Mouse (Mus musculus): ENCODE measurements around the gene Cbr4.

The Cbr4 gene

DNA sequence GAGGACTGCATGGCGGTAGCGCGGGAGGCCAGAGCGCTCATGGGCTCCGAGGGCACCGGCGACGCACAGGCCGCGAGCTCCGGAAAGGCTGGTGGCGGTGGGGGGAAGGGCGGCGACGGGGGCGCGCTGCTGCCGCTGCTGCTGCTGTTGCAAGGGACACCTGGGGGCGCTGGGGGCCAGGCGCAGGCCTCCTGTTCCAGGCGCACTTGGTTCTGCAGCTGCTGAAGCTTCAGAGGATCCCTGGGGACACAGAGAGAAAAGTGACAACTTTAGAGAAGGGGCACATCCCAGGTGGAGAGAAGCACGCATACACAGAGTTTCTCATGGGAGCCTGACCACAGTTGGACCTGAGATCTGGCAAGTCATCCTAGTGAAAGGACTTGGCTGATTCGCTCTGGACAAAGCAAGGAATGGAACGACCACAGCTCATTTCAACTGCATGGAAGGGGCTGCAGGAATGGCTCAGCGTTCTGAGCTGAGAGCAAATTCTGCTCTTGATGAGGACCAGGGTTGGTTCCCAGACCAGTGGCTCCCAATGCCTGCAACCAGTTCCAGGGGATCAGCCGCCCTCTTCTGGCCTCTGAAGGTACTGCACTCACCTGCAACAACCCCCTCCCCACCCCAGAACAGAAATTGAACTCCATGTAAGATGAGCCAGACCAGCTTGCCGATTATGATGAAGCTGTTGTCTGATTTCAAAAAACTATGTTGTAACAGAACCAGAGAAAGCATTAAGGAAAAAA lies 62.6 kb downstream of the Cbr4 start:
- no peak for DNase-seq (ENCODE audit: low spot score)

DNA sequence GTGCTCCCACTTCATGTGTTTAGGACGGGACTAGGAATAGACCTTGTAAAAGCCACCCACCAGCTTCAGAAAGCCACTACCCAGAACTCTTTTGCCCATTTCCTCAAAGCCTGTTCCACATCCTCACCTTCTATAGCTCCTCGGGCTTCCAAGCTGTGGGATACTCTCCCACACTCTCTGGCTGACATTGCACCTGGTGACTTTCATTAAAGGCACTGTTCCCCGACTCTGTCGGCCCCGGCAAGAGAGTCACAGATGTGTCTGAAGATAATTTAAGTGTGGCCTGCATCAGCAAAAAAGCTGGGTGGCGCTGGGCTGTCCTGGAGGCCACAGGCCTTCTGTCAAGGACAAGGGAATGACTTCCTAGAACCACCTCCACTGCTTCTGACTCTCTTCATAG lies 64.7 kb downstream of the Cbr4 start:
- no peak for DNase-seq (ENCODE audit: low spot score)

DNA sequence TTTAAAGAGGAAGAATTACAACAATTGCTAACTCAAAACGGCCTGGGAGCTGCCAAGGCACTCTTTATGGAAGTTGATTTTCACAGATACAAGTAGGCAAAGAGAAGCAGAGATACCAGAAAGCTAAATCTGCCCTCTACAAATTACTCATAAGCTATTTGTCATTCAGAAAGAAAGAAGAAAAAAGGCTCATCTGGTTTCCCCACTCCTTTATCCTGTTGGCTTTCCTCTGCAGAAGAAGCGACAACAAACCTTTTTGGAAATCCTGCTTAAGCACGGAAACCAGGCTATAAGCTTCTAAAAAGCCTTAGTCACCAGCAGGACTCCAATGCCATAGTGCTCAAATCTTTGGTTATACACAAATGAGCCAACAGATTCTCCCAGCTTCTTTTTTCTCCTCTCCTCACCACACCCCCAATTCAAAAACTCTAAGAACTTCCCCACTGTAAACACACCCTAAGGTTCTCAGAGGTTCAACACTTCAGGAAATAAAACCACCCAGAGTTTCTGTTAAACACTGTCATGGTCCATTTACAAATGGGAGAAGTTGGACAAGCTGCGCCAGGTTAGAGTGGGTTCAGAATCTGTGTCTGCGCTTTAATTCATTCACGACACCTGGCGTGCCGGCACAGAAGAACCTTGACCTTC lies 65.3 kb downstream of the Cbr4 start:
- DNase-seq (ENCODE audit: low spot score) = no peak

DNA sequence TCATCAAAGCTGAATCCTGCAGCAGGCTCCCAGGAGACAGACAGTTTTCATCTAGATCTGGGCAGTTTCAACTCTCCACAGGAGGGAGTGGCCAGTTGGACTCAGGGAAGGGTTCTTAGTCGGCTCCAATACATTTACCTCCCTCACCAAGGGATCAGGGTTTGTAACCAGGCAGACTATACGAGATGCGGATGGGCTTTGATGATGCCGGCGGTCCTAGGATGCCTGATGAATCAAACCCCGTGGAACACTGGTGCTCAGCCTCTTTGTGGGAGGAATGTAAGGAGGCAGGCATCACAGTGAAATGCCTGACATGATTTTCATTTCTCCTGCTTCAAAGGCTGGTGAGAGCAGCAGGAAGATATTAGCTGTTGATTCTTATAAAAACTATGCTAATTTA lies 67.8 kb downstream of the Cbr4 start:
- DNase-seq (ENCODE audit: low spot score) = no peak

DNA sequence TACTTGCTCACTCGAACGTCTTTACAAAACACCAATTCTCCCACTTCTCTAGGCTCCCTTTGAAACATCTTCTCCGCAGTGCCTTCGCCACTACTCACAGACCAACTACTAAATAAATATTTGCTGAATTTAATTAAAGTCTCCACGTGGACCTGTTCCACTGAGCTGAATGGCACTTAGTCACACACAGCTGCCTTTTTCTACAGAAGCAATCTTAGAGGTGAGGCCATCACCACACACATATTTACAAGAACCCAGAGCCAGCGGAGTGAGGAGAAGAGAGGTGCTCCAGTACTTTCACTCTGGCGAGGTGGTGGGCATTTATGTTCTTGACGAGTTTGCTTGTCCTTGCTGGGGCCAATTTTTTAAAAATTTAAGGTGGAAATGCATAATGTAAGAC lies 68.7 kb downstream of the Cbr4 start:
- DNase-seq (ENCODE audit: low spot score) = no peak
